Mouse (Mus musculus): ENCODE measurements around the gene Nsd2. TPM values are rescaled to one million over a fixed set of nuclear protein-coding genes. Genes with fewer than 3 reads are reported as not detected.

Gene Nsd2
- polyA plus RNA-seq, 1 experiment from 2014 or later: 117 TPM

- H3K4me2 ChIP-seq: no peak overlapping the region
- peaks cover 21% of the 10 kb centered on the region for H3K4me1 ChIP-seq (ENCODE audit: control insufficient read depth, insufficient read depth, low read length)
- H3K36me3 ChIP-seq (ENCODE audit: control insufficient read depth, insufficient read depth, low read length): no peaks in the 10 kb centered on the region
- ATAC-seq (ENCODE audit: low FRiP score) (no peak), DNase-seq (ENCODE audit: low spot score, missing footprints) (peak; percentile 39)
- no peak overlapping the region for H3K9ac ChIP-seq (ENCODE audit: low read length)
- no peak overlapping the region for H3K27ac ChIP-seq (ENCODE audit: low read depth, low read length)
- no peak overlapping the region for H3K4me3 ChIP-seq (ENCODE audit: low read depth, low read length)
- H3K27me3 ChIP-seq (ENCODE audit: control insufficient read depth, insufficient read depth, low read length): no peaks in the 10 kb centered on the region
- WGBS: 86% methylated on average over 6 of the region's 6 CpGs
- H3K9me3 ChIP-seq (ENCODE audit: control insufficient read depth, low read length): no peaks in the 10 kb centered on the region
These were observed 4.4 kb upstream of the Nsd2 start for GRCm38 (mm10) chr5:33816008-33816725.

- Histone ChIP-seq H3K36me3 (ENCODE audit: control insufficient read depth, insufficient read depth, low read length) (no peaks in the 10 kb centered on the region), H3K4me1 (ENCODE audit: control insufficient read depth, insufficient read depth, low read length) (peaks cover 32% of the 10 kb centered on the region), H3K9me3 (ENCODE audit: control insufficient read depth, low read length) (no peaks in the 10 kb centered on the region), H3K27ac (ENCODE audit: low read depth, low read length) (peak overlapping the region; percentile 22; the same call in 1 of the 2 replicates), H3K4me2 (no peak overlapping the region), H3K9ac (ENCODE audit: low read length) (peak overlapping the region; percentile 7; the same call in 1 of the 2 replicates), H3K4me3 (ENCODE audit: low read depth, low read length) (no peak overlapping the region), H3K27me3 (ENCODE audit: control insufficient read depth, insufficient read depth, low read length) (no peaks in the 10 kb centered on the region)
- ATAC-seq (ENCODE audit: low FRiP score) (no peak), DNase-seq (ENCODE audit: low spot score, missing footprints) (peak; percentile 88)
- WGBS: 4% methylated on average over 5 of the region's 5 CpGs
These were observed 2.4 kb upstream of the Nsd2 start for GRCm38 (mm10) chr5:33818104-33818503.

GRCm38 (mm10) chr5:33819141-33819875 lies 1.2 kb upstream of the Nsd2 start:
- H3K4me3 ChIP-seq (ENCODE audit: low read depth, low read length): peak overlapping the region; percentile 100
- H3K36me3 ChIP-seq (ENCODE audit: control insufficient read depth, insufficient read depth, low read length): no peaks in the 10 kb centered on the region
- peaks cover 38% of the 10 kb centered on the region for H3K4me1 ChIP-seq (ENCODE audit: control insufficient read depth, insufficient read depth, low read length)
- no peaks in the 10 kb centered on the region for H3K9me3 ChIP-seq (ENCODE audit: control insufficient read depth, low read length)
- 7% methylated on average over 9 of the region's 9 CpGs for WGBS
- peak; percentile 91 for DNase-seq (ENCODE audit: low spot score, missing footprints)
- H3K4me2 ChIP-seq: peak overlapping the region; percentile 86
- H3K27ac ChIP-seq (ENCODE audit: low read depth, low read length): peak overlapping the region; percentile 100
- H3K27me3 ChIP-seq (ENCODE audit: control insufficient read depth, insufficient read depth, low read length): no peaks in the 10 kb centered on the region
- H3K9ac ChIP-seq (ENCODE audit: low read length): peak overlapping the region; percentile 100
- peak; percentile 22 for ATAC-seq (ENCODE audit: low FRiP score)

- DNase-seq (ENCODE audit: low spot score, missing footprints) (peak; percentile 98), ATAC-seq (ENCODE audit: low FRiP score) (peak; percentile 61)
- Histone ChIP-seq H3K4me1 (ENCODE audit: control insufficient read depth, insufficient read depth, low read length) (peaks cover 40% of the 10 kb centered on the region), H3K27me3 (ENCODE audit: control insufficient read depth, insufficient read depth, low read length) (no peaks in the 10 kb centered on the region), H3K9ac (ENCODE audit: low read length) (peak overlapping the region; percentile 100), H3K4me3 (ENCODE audit: low read depth, low read length) (peak overlapping the region; percentile 100), H3K4me2 (peak overlapping the region; percentile 86), H3K36me3 (ENCODE audit: control insufficient read depth, insufficient read depth, low read length) (no peaks in the 10 kb centered on the region), H3K27ac (ENCODE audit: low read depth, low read length) (peak overlapping the region; percentile 100), H3K9me3 (ENCODE audit: control insufficient read depth, low read length) (no peaks in the 10 kb centered on the region)
- WGBS: under 1% methylated on average over 65 of the region's 121 CpGs
These were observed 452 bp downstream of the Nsd2 start for GRCm38 (mm10) chr5:33820733-33821621.

- WGBS: 58% methylated on average over 2 of the region's 2 CpGs
- Histone ChIP-seq H3K9me3 (ENCODE audit: control insufficient read depth, low read length) (no peaks in the 10 kb centered on the region), H3K9ac (ENCODE audit: low read length) (peak overlapping the region; percentile 100), H3K27me3 (ENCODE audit: control insufficient read depth, insufficient read depth, low read length) (no peaks in the 10 kb centered on the region), H3K27ac (ENCODE audit: low read depth, low read length) (no peak overlapping the region), H3K4me1 (ENCODE audit: control insufficient read depth, insufficient read depth, low read length) (peaks cover 40% of the 10 kb centered on the region), H3K36me3 (ENCODE audit: control insufficient read depth, insufficient read depth, low read length) (no peaks in the 10 kb centered on the region), H3K4me2 (peak overlapping the region; percentile 86), H3K4me3 (ENCODE audit: low read depth, low read length) (peak overlapping the region; percentile 100)
- peak; percentile 87 for DNase-seq (ENCODE audit: low spot score, missing footprints)
- no peak for ATAC-seq (ENCODE audit: low FRiP score)
These were observed 1.4 kb downstream of the Nsd2 start for GRCm38 (mm10) chr5:33821901-33822427.

GRCm38 (mm10) chr5:33822456-33822855 lies 1.9 kb downstream of the Nsd2 start:
- no peak overlapping the region for H3K27ac ChIP-seq (ENCODE audit: low read depth, low read length)
- no peaks in the 10 kb centered on the region for H3K36me3 ChIP-seq (ENCODE audit: control insufficient read depth, insufficient read depth, low read length)
- ATAC-seq (ENCODE audit: low FRiP score) (no peak), DNase-seq (ENCODE audit: low spot score, missing footprints) (no peak)
- H3K4me2 ChIP-seq: peak overlapping the region; percentile 86
- peak overlapping the region; percentile 100 for H3K9ac ChIP-seq (ENCODE audit: low read length)
- WGBS: 25% methylated on average over 3 of the region's 3 CpGs
- H3K9me3 ChIP-seq (ENCODE audit: control insufficient read depth, low read length): no peaks in the 10 kb centered on the region
- peaks cover 40% of the 10 kb centered on the region for H3K4me1 ChIP-seq (ENCODE audit: control insufficient read depth, insufficient read depth, low read length)
- H3K4me3 ChIP-seq (ENCODE audit: low read depth, low read length): peak overlapping the region; percentile 100
- no peaks in the 10 kb centered on the region for H3K27me3 ChIP-seq (ENCODE audit: control insufficient read depth, insufficient read depth, low read length)

GRCm38 (mm10) chr5:33826001-33826400 lies 5.5 kb downstream of the Nsd2 start:
- Histone ChIP-seq H3K27ac (ENCODE audit: low read depth, low read length) (no peak overlapping the region), H3K4me2 (no peak overlapping the region), H3K27me3 (ENCODE audit: control insufficient read depth, insufficient read depth, low read length) (no peaks in the 10 kb centered on the region), H3K4me3 (ENCODE audit: low read depth, low read length) (no peak overlapping the region), H3K9me3 (ENCODE audit: control insufficient read depth, low read length) (no peaks in the 10 kb centered on the region), H3K36me3 (ENCODE audit: control insufficient read depth, insufficient read depth, low read length) (no peaks in the 10 kb centered on the region), H3K4me1 (ENCODE audit: control insufficient read depth, insufficient read depth, low read length) (peaks cover 20% of the 10 kb centered on the region), H3K9ac (ENCODE audit: low read length) (no peak overlapping the region)
- ATAC-seq (ENCODE audit: low FRiP score) (no peak), DNase-seq (ENCODE audit: low spot score, missing footprints) (no peak)

GRCm38 (mm10) chr5:33828107-33828506 lies 7.6 kb downstream of the Nsd2 start:
- WGBS: 93% methylated on average over 8 of the region's 8 CpGs

More at GRCm38 (mm10) chr5:33828107-33828506, 7.6 kb downstream of the Nsd2 start:
- no peak for ATAC-seq (ENCODE audit: low FRiP score)
- Histone ChIP-seq H3K9me3 (ENCODE audit: control insufficient read depth, low read length) (no peaks in the 10 kb centered on the region), H3K4me2 (no peak overlapping the region), H3K4me1 (ENCODE audit: control insufficient read depth, insufficient read depth, low read length) (peaks cover 8% of the 10 kb centered on the region), H3K9ac (ENCODE audit: low read length) (no peak overlapping the region), H3K36me3 (ENCODE audit: control insufficient read depth, insufficient read depth, low read length) (no peaks in the 10 kb centered on the region), H3K4me3 (ENCODE audit: low read depth, low read length) (no peak overlapping the region), H3K27me3 (ENCODE audit: control insufficient read depth, insufficient read depth, low read length) (no peaks in the 10 kb centered on the region), H3K27ac (ENCODE audit: low read depth, low read length) (no peak overlapping the region)
- no peak for DNase-seq (ENCODE audit: low spot score, missing footprints)
